Mouse (Mus musculus): Measurements from ENCODE around the gene Tomm40. TPM values are rescaled to one million over a fixed set of nuclear protein-coding genes. Genes with fewer than 3 reads are reported as not detected.

The Tomm40 gene
- total RNA-seq, 2 experiments from 2014 or later: 59.3 to 63.3 TPM

Other genes with a start within 250 kb of the Tomm40 start
- 1 to 10 TPM; 2.2 to 2.4 TPM for gene Bloc1s3, start 207.1 kb downstream of the Tomm40 start, total RNA-seq (2021)
- gene Trappc6a, start 207.0 kb downstream of the Tomm40 start, total RNA-seq (2021): 10 to 100 TPM; 24.6 to 26.5 TPM
- not detected for gene Nkpd1, start 197.6 kb downstream of the Tomm40 start, total RNA-seq (2021)
- 10 to 100 TPM; 38.7 to 41.1 TPM for gene Ppp1r37, start 152.4 kb downstream of the Tomm40 start, total RNA-seq (2021)
- under 1 TPM; 0.21 to 0.23 TPM for gene Zfp296, start 138.2 kb downstream of the Tomm40 start, total RNA-seq (2021)
- gene Gemin7, start 137.8 kb downstream of the Tomm40 start, total RNA-seq (2021): 10 to 100 TPM; 52.0 to 59.8 TPM
- 10 to 100 TPM; 15.2 to 23.2 TPM for gene Clasrp, start 111.0 kb downstream of the Tomm40 start, total RNA-seq (2021)
- 1 to 10 TPM; 7.3 to 9.0 TPM for gene Relb, start 86.0 kb downstream of the Tomm40 start, total RNA-seq (2021)
- gene Clptm1, start 50.4 kb downstream of the Tomm40 start, total RNA-seq (2021): 10 to 100 TPM; 45.7 to 48.2 TPM
- under 1 TPM in 1 of 2 experiments, not detected in 1; 0.61 TPM for gene Apoc2, start 37.5 kb downstream of the Tomm40 start, total RNA-seq (2021)
- not detected for gene Gm44805, start 34.0 kb downstream of the Tomm40 start, total RNA-seq (2021)
- under 1 TPM in 1 of 2 experiments, not detected in 1; 0.54 TPM for gene Apoc4, start 34.0 kb downstream of the Tomm40 start, total RNA-seq (2021)
- gene Apoc1, start 22.8 kb downstream of the Tomm40 start, total RNA-seq (2021): 1 to 10 TPM in 1 of 2 experiments, not detected in 1; 4.1 TPM
- 100 to 1,000 TPM; 100 to 116 TPM for gene Apoe, start 16.2 kb downstream of the Tomm40 start, total RNA-seq (2021)
- 10 to 100 TPM; 13.3 to 14.6 TPM for gene Nectin2, start 35.0 kb upstream of the Tomm40 start, total RNA-seq (2021)
- gene Bcam, start 55.6 kb upstream of the Tomm40 start, total RNA-seq (2021): 10 to 100 TPM; 60.3 to 68.9 TPM
- gene Cblc, start 81.4 kb upstream of the Tomm40 start, total RNA-seq (2021): under 1 TPM; 0.38 to 0.59 TPM
- 1 to 10 TPM; 1.8 to 7.0 TPM for gene Bcl3, start 107.3 kb upstream of the Tomm40 start, total RNA-seq (2021)
- gene Gm19345, start 136.6 kb upstream of the Tomm40 start, total RNA-seq (2021): not detected
- gene Ceacam16, start 145.9 kb upstream of the Tomm40 start, total RNA-seq (2021): not detected
- not detected for gene Ceacam19, start 172.5 kb upstream of the Tomm40 start, total RNA-seq (2021)
- gene Pvr, start 205.7 kb upstream of the Tomm40 start, total RNA-seq (2021): 10 to 100 TPM; 10.7 to 15.3 TPM
- not detected for gene Igsf23, start 235.3 kb upstream of the Tomm40 start, total RNA-seq (2021)
- not detected for gene Ceacam20, start 250.0 kb upstream of the Tomm40 start, total RNA-seq (2021)

Data from gastrocnemius, postnatal 10 days (tissue).